Mouse (Mus musculus) lung, embryonic 15.5 days (tissue): Measurements from ENCODE around the gene Magohb. TPM values are rescaled to one million over a fixed set of nuclear protein-coding genes. Genes with fewer than 3 reads are reported as not detected.
A peak's percentile ranks its signal among the peaks of the same experiment; 100 is the strongest.
"Not testable (repeated sequence)": the region's sequence is repeated elsewhere in the genome, so short reads cannot be mapped to it uniquely, and the experiment has no call there.

ENCODE experiments used
- ATAC-seq: fragments of 200-750 bp; cut with Nextera tagmentation; 2 replicates; pipeline ENCODE4 v1.8.0; 2017; ENCODE audit warnings: moderate number of reproducible peaks, borderline replicate concordance; ENCODE audit not compliant: low FRiP score, low TSS enrichment; ENCODE audit errors: extremely low read depth
- H3K27ac ChIP-seq: fragments of 300-500 bp; sonication (generic); 2 replicates; pipeline ENCODE4 v1.5.1; 2015; ENCODE audit warnings: moderate library complexity, mild to moderate bottlenecking, inconsistent platforms
- H3K27me3 ChIP-seq: fragments of 300-500 bp; sonication (generic); 2 replicates; pipeline ENCODE4 v1.6.1; 2015; ENCODE audit warnings: inconsistent platforms
- H3K36me3 ChIP-seq: fragments of 300-500 bp; sonication (generic); 2 replicates; pipeline ENCODE4 v1.6.1; 2015; ENCODE audit warnings: inconsistent platforms
- H3K4me1 ChIP-seq: fragments of 300-500 bp; sonication (generic); 2 replicates; pipeline ENCODE4 v1.6.1; 2015; ENCODE audit warnings: inconsistent platforms
- H3K4me2 ChIP-seq: fragments of 300-500 bp; sonication (generic); 2 replicates; pipeline ENCODE4 v1.6.1; 2015; ENCODE audit warnings: inconsistent platforms, mild to moderate bottlenecking, moderate library complexity
- H3K4me3 ChIP-seq: fragments of 300-500 bp; sonication (generic); 2 replicates; pipeline ENCODE4 v1.5.1; 2015; ENCODE audit warnings: mild to moderate bottlenecking, inconsistent platforms
- H3K9ac ChIP-seq: fragments of 300-500 bp; sonication (generic); 2 replicates; pipeline ENCODE4 v1.6.1; 2015; ENCODE audit warnings: inconsistent platforms
- H3K9me3 ChIP-seq: fragments of 300-500 bp; sonication (generic); 2 replicates; pipeline ENCODE4 v1.6.1; 2016; ENCODE audit warnings: inconsistent platforms
- WGBS: fragments of 180-500 bp; shearing (Covaris S2); methylation state at CpG from one replicate; pipeline ENCODE4 v1.1.7; 2015; 5-methylcytosine and 5-hydroxymethylcytosine counted together
- polyA plus RNA-seq: library from polyadenylated mRNA; unstranded; fragments of >200 nt; fragmentation: Nextera tagmentation; extraction: Ambion mirVana; gene quantifications from 2 replicates; pipeline ENCODE4 v1.2.1, GENCODE M21; 2015

Gene Magohb
- polyA plus RNA-seq, 1 experiment from 2014 or later, result 58.0 TPM

DNA sequence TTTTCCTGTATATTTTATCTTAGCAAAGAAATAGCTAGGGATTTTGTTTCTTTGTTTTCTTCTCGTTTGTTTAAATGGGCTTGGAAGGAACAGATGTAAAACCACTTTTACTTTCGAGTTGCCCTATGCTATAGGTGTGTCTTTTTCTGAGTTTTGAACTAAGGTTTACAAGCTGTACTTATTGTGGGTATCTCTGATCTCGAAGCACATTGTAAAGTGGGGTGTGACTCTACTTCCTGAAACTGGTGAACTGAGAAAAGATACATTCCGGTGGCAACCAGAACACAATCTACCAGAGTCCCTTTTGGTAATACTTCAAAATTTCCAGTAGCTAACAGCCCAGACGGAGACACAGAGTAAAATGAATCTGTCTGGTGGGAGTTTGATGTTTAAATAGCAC, 872 bp upstream of the Magohb start:
- 81% methylated on average over 5 of the region's 5 CpGs for WGBS
- Histone ChIP-seq H3K27ac (no peak overlapping the region), H3K4me3 (no peak overlapping the region), H3K9me3 (no peaks in the 10 kb centered on the region), H3K4me1 (peaks cover 5% of the 10 kb centered on the region; the same call in 1 of the 2 replicates), H3K9ac (no peak overlapping the region), H3K4me2 (peak overlapping the region; percentile 66; the same call in 1 of the 2 replicates), H3K36me3 (no peaks in the 10 kb centered on the region), H3K27me3 (no peaks in the 10 kb centered on the region)
- ATAC-seq, result no peak

DNA sequence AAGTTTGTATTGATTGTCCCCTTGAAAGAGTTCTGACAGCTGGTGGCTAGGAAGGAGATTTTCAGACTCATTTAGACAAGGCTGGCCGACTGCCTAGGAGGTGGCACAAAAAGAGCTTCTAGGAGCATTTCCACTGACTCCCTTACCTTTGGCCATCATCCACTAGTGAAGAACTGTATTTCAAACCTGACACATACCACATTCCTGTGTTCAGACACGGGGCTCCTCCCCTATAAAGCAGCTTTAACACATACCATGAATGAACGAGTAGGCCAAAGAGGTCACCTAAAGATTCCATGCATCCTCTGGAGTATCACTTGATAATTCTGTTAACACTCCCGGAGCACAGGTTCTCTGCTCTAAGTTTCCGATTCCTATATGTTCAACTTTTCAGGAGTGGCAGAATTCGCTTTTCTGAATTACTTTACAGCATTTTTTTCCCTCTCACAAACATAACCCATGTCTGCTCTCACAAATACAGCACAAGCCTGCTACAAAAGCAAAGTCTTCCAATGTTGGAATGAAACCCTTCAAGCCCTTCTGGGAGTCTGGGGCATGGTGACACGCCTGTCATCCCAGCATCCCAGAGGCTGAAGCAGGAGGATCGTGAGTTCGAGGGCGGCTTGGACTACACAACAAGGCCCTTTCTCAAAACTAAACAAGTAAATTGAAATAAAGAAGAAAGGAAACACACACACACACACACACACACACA, 611 bp downstream of the Magohb start:
- Histone ChIP-seq H3K4me1 (peaks cover 5% of the 10 kb centered on the region; the same call in 1 of the 2 replicates), H3K9me3 (no peaks in the 10 kb centered on the region), H3K4me3 (peak overlapping the region; percentile 56), H3K27me3 (no peaks in the 10 kb centered on the region), H3K4me2 (peak overlapping the region; percentile 66), H3K27ac (peak overlapping the region; percentile 7; the same call in 1 of the 2 replicates), H3K9ac (peak overlapping the region; percentile 57), H3K36me3 (peaks cover 8% of the 10 kb centered on the region)
- 14% methylated on average over 10 of the region's 10 CpGs for WGBS
- peak; percentile 56; the same call in 1 of the 2 replicates for ATAC-seq

- Histone ChIP-seq H3K4me1 (peaks cover 5% of the 10 kb centered on the region; the same call in 1 of the 2 replicates), H3K4me3 (no peak overlapping the region), H3K27ac (no peak overlapping the region), H3K4me2 (no peak overlapping the region), H3K9me3 (no peaks in the 10 kb centered on the region), H3K9ac (no peak overlapping the region), H3K36me3 (peaks cover 8% of the 10 kb centered on the region), H3K27me3 (no peaks in the 10 kb centered on the region)
- ATAC-seq, result no peak
- WGBS, result 7% methylated on average over 2 of the region's 2 CpGs
These were observed 2.6 kb downstream of the Magohb start for GRCm38 (mm10) chr6:131290430-131290829.

DNA sequence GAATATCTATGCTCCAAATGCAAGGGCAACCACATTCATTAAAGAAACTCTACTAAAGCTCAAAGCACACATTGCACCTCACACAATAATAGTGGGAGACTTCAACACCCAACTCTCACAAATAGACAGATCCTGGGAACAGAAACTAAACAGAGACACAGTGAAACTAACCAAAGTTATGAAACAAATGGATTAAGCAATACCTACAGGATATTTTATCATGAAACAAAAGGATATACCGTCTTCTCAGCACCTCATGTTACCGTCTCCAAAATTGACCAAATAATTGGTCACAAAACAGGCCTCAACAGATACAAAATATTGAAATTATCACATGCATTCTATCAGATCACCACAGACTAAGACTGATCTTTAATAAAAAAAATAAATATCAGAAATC, 14.9 kb downstream of the Magohb start:
- H3K27ac ChIP-seq, H3K4me1 ChIP-seq, ATAC-seq, H3K9ac ChIP-seq, H3K4me2 ChIP-seq, H3K4me3 ChIP-seq, H3K27me3 ChIP-seq, H3K9me3 ChIP-seq: not testable (repeated sequence)
- WGBS, result 89% methylated on average over 2 of the region's 2 CpGs
- peaks cover 16% of the 10 kb centered on the region for H3K36me3 ChIP-seq

- H3K9me3 ChIP-seq, result no peaks in the 10 kb centered on the region
- H3K27ac ChIP-seq, result no peak overlapping the region
- H3K9ac ChIP-seq, result no peak overlapping the region
- H3K4me3 ChIP-seq, result no peak overlapping the region
- H3K36me3 ChIP-seq, result peaks cover 2% of the 10 kb centered on the region; the same call in 1 of the 2 replicates
- no peaks in the 10 kb centered on the region for H3K27me3 ChIP-seq
- H3K4me2 ChIP-seq, result no peak overlapping the region
- ATAC-seq, result no peak
- H3K4me1 ChIP-seq, result no peaks in the 10 kb centered on the region
- 80% methylated on average over 4 of the region's 4 CpGs for WGBS
These were observed 16.4 kb downstream of the Magohb start for GRCm38 (mm10) chr6:131276659-131277058.

DNA sequence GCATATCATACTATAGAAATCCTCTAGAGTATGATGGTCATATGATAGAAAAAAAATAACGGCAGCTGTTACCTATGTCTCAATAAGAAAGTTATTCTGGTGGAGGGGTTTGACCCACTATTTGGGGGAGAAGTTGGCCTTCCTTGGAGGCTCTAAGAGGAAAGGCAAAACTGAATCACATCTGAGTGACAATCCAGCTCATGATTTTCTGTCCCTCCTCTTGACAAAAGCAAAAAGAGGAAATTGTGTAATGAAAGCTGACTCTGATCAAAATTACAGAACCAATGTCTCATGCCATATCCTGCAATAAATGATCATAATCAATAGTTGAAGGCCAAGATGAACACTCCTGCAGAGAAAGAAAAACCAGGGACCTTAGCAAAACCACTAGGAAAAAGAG, 20.7 kb downstream of the Magohb start:
- WGBS, result 98% methylated on average over 1 of the region's 1 CpGs
- ATAC-seq, result no peak
- H3K4me3 ChIP-seq, result no peak overlapping the region
- no peaks in the 10 kb centered on the region for H3K27me3 ChIP-seq
- H3K4me1 ChIP-seq, result no peaks in the 10 kb centered on the region
- no peaks in the 10 kb centered on the region for H3K9me3 ChIP-seq
- no peak overlapping the region for H3K9ac ChIP-seq
- no peaks in the 10 kb centered on the region for H3K36me3 ChIP-seq
- H3K27ac ChIP-seq, result no peak overlapping the region
- H3K4me2 ChIP-seq, result no peak overlapping the region

GRCm38 (mm10) chr6:131270312-131270711, 22.7 kb downstream of the Magohb start:
- no peak overlapping the region for H3K27ac ChIP-seq
- H3K4me1 ChIP-seq, result no peaks in the 10 kb centered on the region
- no peaks in the 10 kb centered on the region for H3K9me3 ChIP-seq
- ATAC-seq, result no peak
- no peaks in the 10 kb centered on the region for H3K36me3 ChIP-seq
- H3K4me3 ChIP-seq, result no peak overlapping the region
- WGBS, result 38% methylated on average over 1 of the region's 1 CpGs
- no peaks in the 10 kb centered on the region for H3K27me3 ChIP-seq
- no peak overlapping the region for H3K4me2 ChIP-seq
- H3K9ac ChIP-seq, result no peak overlapping the region

DNA sequence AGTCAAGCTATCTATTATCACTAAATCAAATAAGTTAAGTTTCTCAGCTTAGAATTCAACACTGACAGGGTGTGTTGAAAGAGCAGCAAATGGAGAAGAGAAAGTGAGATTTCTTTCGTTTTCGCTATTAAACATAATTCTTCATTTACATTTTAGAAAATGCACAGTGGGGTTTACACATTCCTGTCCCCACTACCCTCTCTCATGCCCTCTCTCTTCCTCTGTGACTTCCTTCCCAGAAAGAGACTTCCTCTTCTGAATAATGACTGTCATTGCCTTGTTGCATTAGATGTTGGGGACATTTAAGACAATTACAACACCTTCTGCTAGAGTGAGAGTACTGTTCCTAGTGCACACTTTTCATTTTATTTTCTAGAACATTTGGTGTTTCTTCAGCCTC, 23.4 kb downstream of the Magohb start:
- ATAC-seq, result no peak
- Histone ChIP-seq H3K4me3 (no peak overlapping the region), H3K9ac (no peak overlapping the region), H3K36me3 (no peaks in the 10 kb centered on the region), H3K27ac (no peak overlapping the region), H3K4me1 (no peaks in the 10 kb centered on the region), H3K9me3 (no peaks in the 10 kb centered on the region), H3K4me2 (no peak overlapping the region), H3K27me3 (no peaks in the 10 kb centered on the region)
- 78% methylated on average over 2 of the region's 2 CpGs for WGBS

DNA sequence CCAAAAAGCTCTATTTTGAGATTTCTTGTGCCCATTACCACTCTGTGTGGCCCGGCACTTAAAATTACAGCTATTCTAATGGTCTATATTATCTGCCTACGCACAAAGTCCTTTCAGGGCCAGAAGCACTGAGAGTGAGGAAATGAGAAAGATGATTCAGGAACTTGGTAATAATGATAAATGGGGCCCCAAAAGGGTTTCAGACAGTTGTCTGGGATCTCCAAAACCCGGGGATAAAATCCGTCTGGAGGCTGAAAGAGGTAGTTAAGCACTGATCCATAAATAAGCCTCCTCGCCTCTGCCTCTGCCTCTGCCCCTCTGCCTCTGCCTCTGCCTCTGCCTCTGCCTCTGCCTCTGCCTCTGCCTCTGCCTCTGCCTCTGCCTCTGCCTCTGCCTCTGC, 28.9 kb downstream of the Magohb start:
- H3K4me1 ChIP-seq, result no peaks in the 10 kb centered on the region
- H3K9ac ChIP-seq, result no peak overlapping the region
- H3K36me3 ChIP-seq, result no peaks in the 10 kb centered on the region
- H3K27me3 ChIP-seq, result no peaks in the 10 kb centered on the region
- ATAC-seq, result no peak
- no peak overlapping the region for H3K27ac ChIP-seq
- no peak overlapping the region for H3K4me2 ChIP-seq
- H3K4me3 ChIP-seq, result no peak overlapping the region
- 80% methylated on average over 5 of the region's 5 CpGs for WGBS
- H3K9me3 ChIP-seq, result no peaks in the 10 kb centered on the region

GRCm38 (mm10) chr6:131262778-131263177, 30.3 kb downstream of the Magohb start:
- no peak overlapping the region for H3K4me2 ChIP-seq
- H3K4me3 ChIP-seq, result no peak overlapping the region
- ATAC-seq, result no peak
- H3K36me3 ChIP-seq, result no peaks in the 10 kb centered on the region
- no peaks in the 10 kb centered on the region for H3K27me3 ChIP-seq
- H3K9ac ChIP-seq, result no peak overlapping the region
- H3K4me1 ChIP-seq, result no peaks in the 10 kb centered on the region
- H3K27ac ChIP-seq, result no peak overlapping the region
- H3K9me3 ChIP-seq, result no peaks in the 10 kb centered on the region
- 64% methylated on average over 3 of the region's 3 CpGs for WGBS

DNA sequence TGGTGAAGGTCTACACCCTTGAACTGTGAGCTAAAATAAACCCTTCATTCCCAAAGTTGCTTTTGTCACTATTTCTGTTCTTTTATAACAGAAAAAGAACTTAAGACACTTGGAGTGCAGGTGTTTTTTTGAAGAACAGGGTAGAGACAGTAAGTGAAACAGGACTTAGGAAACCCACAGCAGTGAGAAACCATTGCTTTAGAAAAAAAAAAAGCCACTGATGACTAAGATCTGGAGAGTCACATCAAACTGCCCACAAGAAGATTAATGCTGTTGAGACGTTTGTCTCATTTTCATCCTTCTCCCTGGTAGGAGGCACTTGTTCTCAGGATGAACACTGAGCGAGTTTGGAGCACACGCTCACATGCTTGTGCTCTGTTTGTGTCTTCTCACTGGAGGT, 31.0 kb downstream of the Magohb start:
- Histone ChIP-seq H3K4me2 (no peak overlapping the region), H3K4me3 (no peak overlapping the region), H3K27me3 (no peaks in the 10 kb centered on the region), H3K9me3 (no peaks in the 10 kb centered on the region), H3K4me1 (no peaks in the 10 kb centered on the region), H3K36me3 (no peaks in the 10 kb centered on the region), H3K27ac (no peak overlapping the region), H3K9ac (no peak overlapping the region)
- WGBS, result 69% methylated on average over 3 of the region's 3 CpGs
- ATAC-seq, result no peak

GRCm38 (mm10) chr6:131247206-131247605, 45.8 kb downstream of the Magohb start, which contains the start of gene Klra2:
Gene Klra2 (minus strand): TSS chr6:131247362.
- H3K4me2 ChIP-seq, result no peak within 1 kb of the TSS
- no peak within 1 kb of the TSS for H3K4me3 ChIP-seq
- H3K27me3 ChIP-seq, result no peaks in the 10 kb centered on the region
- WGBS, result 80% methylated on average over 2 of the region's 2 CpGs
- H3K36me3 ChIP-seq, result no peaks in the 10 kb centered on the region
- no peaks in the 10 kb centered on the region for H3K4me1 ChIP-seq
- no peak for ATAC-seq
- no peak within 1 kb of the TSS for H3K9ac ChIP-seq
- no peaks in the 10 kb centered on the region for H3K9me3 ChIP-seq
- no peak within 1 kb of the TSS for H3K27ac ChIP-seq
